Mouse (Mus musculus) cerebellum, adult 2 months (tissue): Measurements from ENCODE around the gene C8b.

Source experiments
- CTCF ChIP-seq: fragments of 200-500 bp; IDR thresholded peaks from 2 replicates; pipeline ENCODE4 v1.5.1; 2011; ENCODE audit warnings: low read depth, mild to moderate bottlenecking, control low read depth, low read length, moderate library complexity, borderline replicate concordance; ENCODE audit not compliant: insufficient read depth
- POLR2A ChIP-seq: fragments of 200-500 bp; IDR thresholded peaks from 2 replicates; pipeline ENCODE4 v1.6.1; 2011; ENCODE audit warnings: low read length, control low read depth, borderline replicate concordance; ENCODE audit not compliant: insufficient read depth

- TF ChIP-seq POLR2A (no peak), CTCF (no peak)
These were observed 32.8 kb downstream of the C8b start for GRCm38 (mm10) chr4:104798951-104799350.
